Comparison of ENCODE assay signal across 19 mouse cellular contexts in genomic region chr16:33595235-33595769, GRCm38 (mm10).
DNase-seq lines count a peak whose midpoint lies in the region; ATAC-seq and TF ChIP-seq lines count a peak whose summit lies in the region.
"Had no signal": no experiment of that assay in that cellular context is flagged by ENCODE, and none has a peak within 500 bp of the region (broad histone marks: within the 10 kb centered on the region; RNA-seq: fewer than 3 reads in every experiment).

No protein-coding gene starts in this region.

- H3K4me2 ChIP-seq in midbrain, postnatal 0 days (ENCODE audit: low read depth, low read length, poor library complexity, severe bottlenecking): no peak overlapping the region
- no peak overlapping the region for H3K4me2 ChIP-seq in intestine, embryonic 16.5 days (ENCODE audit: low read depth, low read length)

- H3K4me1 ChIP-seq in midbrain, embryonic 10.5 days: peaks cover 38% of the 10 kb centered on the region
- no peaks in the 10 kb centered on the region for H3K4me1 ChIP-seq in midbrain, postnatal 0 days (ENCODE audit: insufficient read depth, low read length)
- H3K4me1 ChIP-seq in intestine, embryonic 16.5 days (ENCODE audit: control insufficient read depth, insufficient read depth, low read length): peaks cover 21% of the 10 kb centered on the region
- peaks cover 5% of the 10 kb centered on the region; the same call in 1 of the 2 replicates for H3K4me1 ChIP-seq in lung, adult 2 months (ENCODE audit: control insufficient read depth, insufficient read depth, low read length)

- intact Hi-C loops in heart, postnatal 25 days (cut with DNase I): no loop called here

- no peak for TF ChIP-seq CTCF in midbrain, postnatal 0 days (IDR thresholded peaks at IDR 0.05)
- no peak for TF ChIP-seq CTCF in lung, adult 2 months (IDR thresholded peaks at IDR 0.05; ENCODE audit: insufficient read depth, low read length)

- WGBS in midbrain, embryonic 10.5 days: 93% methylated on average over 6 of the region's 6 CpGs
- WGBS in midbrain, postnatal 0 days: 95% methylated on average over 6 of the region's 6 CpGs
- WGBS in intestine, embryonic 16.5 days: 63% methylated on average over 6 of the region's 6 CpGs
- WGBS in lung, adult 2 months: 82% methylated on average over 6 of the region's 6 CpGs

- peak overlapping the region; percentile 91 for H3K27ac ChIP-seq in midbrain, embryonic 10.5 days (replicated peaks)
- no peak overlapping the region for H3K27ac ChIP-seq in midbrain, postnatal 0 days (ENCODE audit: low read depth, low read length)
- peak overlapping the region; percentile 84 for H3K27ac ChIP-seq in intestine, embryonic 16.5 days (ENCODE audit: low read length)
- H3K27ac ChIP-seq: left cerebral cortex, adult 2 months had no signal

- peak; percentile 60 for DNase-seq in heart, adult 8-10 months (ENCODE audit: low spot score)
- no peak for DNase-seq in heart, postnatal 25 days (ENCODE audit: low spot score)
- DNase-seq in midbrain, embryonic 10.5 days (ENCODE audit: low spot score): no peak
- DNase-seq in midbrain, postnatal 0 days (ENCODE audit: low spot score): no peak
- no peak for DNase-seq in lung, adult 2 months
- DNase-seq: cerebellum, adult 9-11 months; gastrocnemius, postnatal 36 days; kidney, adult 8-10 months; kidney, postnatal 14 days; layer of hippocampus, adult 9-11 months; left cerebral cortex, postnatal 4 days; liver; right cerebral cortex, adult 18-20 months; thymus, postnatal 4 days had no signal

- no peak for TF ChIP-seq POLR2A in lung, adult 2 months (IDR thresholded peaks at IDR 0.05; ENCODE audit: borderline replicate concordance, extremely low read depth, low read depth, low read length)

- no peaks in the 10 kb centered on the region for H3K9me3 ChIP-seq in midbrain, embryonic 10.5 days (replicated peaks)
- H3K9me3 ChIP-seq in midbrain, postnatal 0 days (ENCODE audit: low read length): no peaks in the 10 kb centered on the region
- H3K9me3 ChIP-seq in intestine, embryonic 16.5 days (ENCODE audit: control insufficient read depth, low read length): no peaks in the 10 kb centered on the region

- no peak overlapping the region for H3K4me3 ChIP-seq in midbrain, embryonic 10.5 days
- no peak overlapping the region for H3K4me3 ChIP-seq in midbrain, postnatal 0 days (ENCODE audit: low read depth, low read length)
- H3K4me3 ChIP-seq in intestine, embryonic 16.5 days (ENCODE audit: low read length): no peak overlapping the region
- H3K4me3 ChIP-seq in lung, adult 2 months (replicated peaks; ENCODE audit: extremely low read depth, low read depth, low read length): no peak overlapping the region
- H3K4me3 ChIP-seq: left cerebral cortex, adult 2 months had no signal

- no peaks in the 10 kb centered on the region for H3K36me3 ChIP-seq in midbrain, embryonic 10.5 days
- H3K36me3 ChIP-seq in midbrain, postnatal 0 days (ENCODE audit: insufficient read depth, low read length): no peaks in the 10 kb centered on the region
- no peaks in the 10 kb centered on the region for H3K36me3 ChIP-seq in intestine, embryonic 16.5 days (ENCODE audit: control insufficient read depth, insufficient read depth, low read length)

- no peak for ATAC-seq in midbrain, postnatal 0 days (ENCODE audit: low FRiP score)
- ATAC-seq in intestine, embryonic 16.5 days: peak; percentile 89
- no peak for ATAC-seq in cerebellum, adult (ENCODE audit: insufficient number of reproducible peaks, low FRiP score, low TSS enrichment)
- ATAC-seq: forebrain, embryonic 14.5 days; hindbrain, embryonic 16.5 days had no signal

- no peak overlapping the region for H3K9ac ChIP-seq in midbrain, postnatal 0 days (replicated peaks; ENCODE audit: low read length, poor library complexity, severe bottlenecking)
- H3K9ac ChIP-seq in intestine, embryonic 16.5 days (ENCODE audit: low read depth, low read length): no peak overlapping the region

- no peaks in the 10 kb centered on the region for H3K27me3 ChIP-seq in midbrain, embryonic 10.5 days (ENCODE audit: low read depth, poor library complexity, severe bottlenecking)
- H3K27me3 ChIP-seq in midbrain, postnatal 0 days (ENCODE audit: insufficient read depth, low read length): no peaks in the 10 kb centered on the region
- no peaks in the 10 kb centered on the region for H3K27me3 ChIP-seq in intestine, embryonic 16.5 days (replicated peaks; ENCODE audit: control insufficient read depth, insufficient read depth, low read length)
